Mouse (Mus musculus) activated CD4-positive, CD25-positive, alpha-beta regulatory T cell, adult 4 months (primary cell): ENCODE data around the gene Plcg2. TPM values are rescaled to one million over a fixed set of nuclear protein-coding genes. Genes with fewer than 3 reads are reported as not detected.
A peak's percentile ranks its signal among the peaks of the same experiment; 100 is the strongest.

Experiments
- ATAC-seq: one replicate; pipeline ENCODE4 v1.8.0; 2017
- polyA plus RNA-seq, 2 experiments: library from polyadenylated mRNA; unstranded; fragments of 100-300 nt; shearing (Covaris generic); gene quantifications; one replicate each; pipeline ENCODE4 v1.2.1; 2017

The Plcg2 gene
- 1 to 10 TPM in 1 of 2 experiments, not detected in 1; 1.1 TPM for polyA plus RNA-seq

DNA sequence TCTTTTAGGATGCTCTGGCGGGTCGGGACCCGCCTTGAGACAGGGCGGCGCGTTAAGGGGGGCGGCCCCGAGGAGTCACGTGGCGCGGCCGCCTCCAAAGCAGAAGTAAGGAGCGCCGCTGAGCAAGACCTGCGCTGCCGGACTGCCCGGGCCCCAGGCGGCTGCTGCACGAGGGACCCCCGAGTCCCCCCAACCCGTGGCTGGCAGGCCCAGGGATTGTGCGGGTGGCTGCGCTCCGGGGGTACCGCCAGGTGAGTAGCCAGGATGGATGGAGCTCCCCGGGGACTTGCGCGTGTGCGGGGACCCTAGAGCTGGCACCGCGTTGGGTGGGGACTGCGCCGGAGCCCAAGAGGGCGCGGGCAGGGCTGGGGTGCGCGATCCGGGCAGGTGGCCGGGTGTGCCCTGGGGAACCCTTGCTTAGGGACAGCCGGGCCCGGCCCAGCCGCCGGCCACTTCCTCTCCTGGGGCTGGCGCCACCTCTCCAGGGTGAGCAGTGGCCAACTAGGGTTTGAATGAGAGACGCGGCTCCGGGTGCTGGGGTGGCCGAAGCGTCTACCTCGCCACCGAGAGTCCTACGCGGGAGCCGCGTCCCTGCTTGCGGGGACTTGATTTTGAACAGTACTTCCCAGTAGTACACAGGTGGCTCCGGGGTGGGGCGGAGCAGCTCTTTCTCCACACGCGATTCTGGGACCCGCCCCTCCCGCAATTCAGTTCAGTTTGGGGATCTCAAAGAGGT is at the start of gene Plcg2:
TSS of gene Plcg2 (plus strand) at position 113 of the 736 bp plus-strand sequence.
- ATAC-seq: peak; percentile 43

DNA sequence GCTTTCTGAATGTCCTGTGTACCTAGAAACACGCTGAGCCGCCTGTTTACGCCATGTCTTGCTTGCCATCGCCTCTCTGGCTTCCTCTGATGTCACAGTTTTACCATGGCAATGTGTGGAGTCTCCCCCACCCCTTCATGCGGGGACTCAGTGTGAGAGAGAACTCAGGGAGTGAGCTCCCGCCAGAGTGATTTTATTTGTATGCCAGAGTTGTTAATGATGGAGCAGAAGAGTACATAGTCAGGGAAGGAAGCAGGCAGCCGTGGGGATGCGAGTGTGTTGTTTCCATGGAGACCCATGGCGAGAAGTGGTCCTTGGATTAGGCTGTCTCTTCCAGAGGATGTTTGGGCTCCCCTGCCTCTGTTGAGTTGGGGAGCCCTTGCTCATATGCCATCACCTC is 47.0 kb upstream of the Plcg2 start:
- no peak for ATAC-seq

DNA sequence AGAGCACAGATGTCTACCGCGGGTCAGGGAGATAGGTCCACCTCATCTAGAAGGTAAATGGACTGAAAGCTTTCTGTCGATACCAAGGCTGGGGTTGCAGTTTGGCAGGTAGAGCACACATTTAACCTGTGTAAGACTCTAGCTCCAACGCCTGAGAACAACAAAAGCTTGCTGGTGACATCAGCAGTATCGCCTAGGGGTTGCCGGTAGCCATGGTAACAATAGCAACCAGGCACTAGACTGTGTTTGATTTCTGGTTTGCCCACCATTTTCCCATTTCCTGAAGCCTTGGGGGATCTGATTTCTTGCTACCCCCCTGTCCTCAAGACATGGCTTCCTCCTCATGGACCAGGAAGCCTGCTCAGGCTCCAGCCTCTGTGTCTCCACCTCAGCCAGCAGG is 44.1 kb upstream of the Plcg2 start:
- no peak for ATAC-seq

DNA sequence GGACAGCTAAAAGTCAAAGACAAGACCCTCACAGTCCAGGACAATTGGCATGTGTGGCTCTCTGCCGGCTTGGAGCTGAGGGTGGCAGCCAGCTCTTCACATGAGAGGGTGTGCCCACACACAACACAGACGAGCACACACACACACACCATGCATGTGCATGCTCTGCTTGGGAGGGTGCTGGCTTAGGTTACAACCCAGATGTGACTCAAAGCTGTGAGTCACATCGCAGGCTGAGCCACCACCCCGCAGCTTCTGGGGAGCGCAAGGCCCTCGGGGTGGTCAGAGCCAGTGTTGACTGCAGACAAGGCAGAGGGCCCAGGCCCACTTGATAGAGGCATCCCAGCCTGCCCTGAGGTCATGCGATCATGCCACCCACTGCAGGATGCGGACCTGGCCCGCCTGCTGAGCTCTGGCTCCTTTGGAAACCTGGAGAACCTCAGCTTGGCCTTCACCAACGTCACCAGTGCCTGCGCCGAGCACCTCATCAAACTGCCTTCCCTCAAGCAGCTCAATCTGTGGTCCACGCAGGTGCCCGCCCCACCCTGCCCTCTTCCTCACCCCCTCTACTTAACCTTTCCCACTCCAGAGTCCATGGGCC is 43.5 kb upstream of the Plcg2 start:
- no peak for ATAC-seq

DNA sequence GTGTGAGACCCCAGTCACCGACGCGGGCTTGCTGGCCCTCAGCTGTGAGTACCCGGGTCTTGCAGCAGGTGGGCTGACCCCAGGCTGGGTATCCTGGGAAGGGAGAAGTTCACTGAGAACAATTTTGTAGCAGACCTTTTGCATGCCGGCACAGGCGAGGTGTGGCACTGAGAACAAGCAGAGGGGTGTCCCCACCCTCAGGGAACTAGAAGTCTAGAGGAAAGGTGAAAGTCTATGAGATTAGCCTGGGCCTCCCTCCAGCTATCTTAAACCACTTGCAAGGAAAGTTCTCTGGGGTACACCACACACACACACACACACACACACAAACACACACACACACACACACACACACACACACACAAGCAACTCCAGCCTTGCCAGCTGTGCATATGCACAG is 42.4 kb upstream of the Plcg2 start:
- no peak for ATAC-seq

DNA sequence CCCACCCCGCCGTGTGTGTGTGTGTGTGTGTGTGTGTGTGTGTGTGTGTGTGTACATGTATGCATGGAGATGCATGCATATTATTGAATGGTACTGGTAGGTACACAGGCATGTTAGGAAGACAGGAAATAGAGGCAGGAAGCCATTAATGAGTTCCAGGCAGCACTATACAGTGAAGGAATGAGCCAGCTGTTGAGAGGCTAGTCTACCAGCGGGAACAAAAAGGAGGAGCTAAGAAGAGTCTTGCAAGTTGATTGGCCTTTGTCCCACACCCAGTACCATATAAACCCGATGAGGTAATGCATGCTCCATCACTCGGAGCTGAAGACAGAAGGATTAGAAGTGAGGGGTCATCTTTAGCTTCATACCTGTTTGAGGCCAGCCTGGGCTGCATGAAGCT is 39.7 kb upstream of the Plcg2 start:
- ATAC-seq: no peak

DNA sequence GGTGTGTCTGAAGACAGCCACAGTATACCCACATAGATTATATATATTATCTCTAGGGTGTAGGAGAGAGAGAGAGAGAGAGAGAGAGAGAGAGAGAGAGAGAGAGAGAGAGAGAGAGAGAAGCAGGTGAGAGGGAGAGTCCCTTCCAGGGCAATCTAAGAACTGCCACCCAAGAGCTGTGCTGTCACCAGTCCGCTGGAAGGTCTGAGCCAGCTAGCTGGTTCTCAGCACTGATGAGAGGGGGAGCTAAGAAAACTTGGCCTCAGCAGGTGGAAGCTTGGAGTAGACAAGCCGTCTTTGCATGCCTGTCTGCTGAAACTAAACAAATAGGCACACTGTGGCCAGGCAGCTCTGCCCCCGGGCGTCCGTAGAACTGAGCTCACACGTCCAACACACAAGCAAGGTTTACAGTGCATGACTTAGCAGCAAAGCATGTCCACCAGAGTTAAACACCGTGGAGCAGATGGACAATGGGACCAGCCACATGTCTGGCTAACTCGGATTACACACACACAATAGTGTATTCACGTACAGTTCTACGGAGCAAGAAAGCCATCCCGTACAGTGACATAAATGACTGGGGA is 35.3 kb upstream of the Plcg2 start:
- ATAC-seq: no peak

DNA sequence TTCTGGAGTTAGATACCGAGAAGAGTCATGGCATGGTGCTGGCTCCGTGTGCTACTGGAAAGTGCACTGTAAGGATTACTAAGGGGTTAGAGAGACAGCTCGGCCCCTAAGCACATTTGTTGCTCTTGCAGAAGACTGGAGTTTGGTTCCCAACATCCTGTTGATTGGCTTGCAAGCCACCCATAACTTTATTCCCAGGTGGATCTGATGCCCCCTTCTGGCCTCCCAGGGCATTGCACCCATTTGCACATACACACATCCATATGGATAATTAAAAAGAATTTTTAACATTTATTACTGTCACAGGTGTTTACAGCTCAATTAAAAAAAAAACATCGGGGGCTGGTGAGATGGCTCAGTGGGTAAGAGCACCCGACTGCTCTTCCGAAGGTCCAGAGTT is 33.6 kb upstream of the Plcg2 start:
- ATAC-seq: no peak

DNA sequence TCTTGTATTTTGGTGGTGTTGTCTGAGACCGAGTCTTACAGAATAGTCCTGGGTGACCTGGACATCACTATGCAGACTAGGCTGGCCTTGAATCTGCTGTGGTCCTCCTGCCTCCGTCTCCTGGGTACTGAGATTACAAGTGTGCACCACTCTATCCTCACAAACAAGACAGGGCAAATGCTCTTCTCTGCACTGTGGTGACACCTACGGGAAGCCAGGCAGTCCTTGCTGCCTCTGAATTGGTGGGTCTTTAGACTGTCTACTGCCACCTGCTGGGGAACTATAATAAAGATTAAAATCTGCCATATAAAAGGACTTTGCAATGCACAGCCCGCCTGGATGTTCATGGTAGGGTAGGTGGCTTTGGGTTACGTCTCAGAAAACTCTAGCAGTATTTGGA is 32.8 kb upstream of the Plcg2 start:
- ATAC-seq: peak; percentile 83

DNA sequence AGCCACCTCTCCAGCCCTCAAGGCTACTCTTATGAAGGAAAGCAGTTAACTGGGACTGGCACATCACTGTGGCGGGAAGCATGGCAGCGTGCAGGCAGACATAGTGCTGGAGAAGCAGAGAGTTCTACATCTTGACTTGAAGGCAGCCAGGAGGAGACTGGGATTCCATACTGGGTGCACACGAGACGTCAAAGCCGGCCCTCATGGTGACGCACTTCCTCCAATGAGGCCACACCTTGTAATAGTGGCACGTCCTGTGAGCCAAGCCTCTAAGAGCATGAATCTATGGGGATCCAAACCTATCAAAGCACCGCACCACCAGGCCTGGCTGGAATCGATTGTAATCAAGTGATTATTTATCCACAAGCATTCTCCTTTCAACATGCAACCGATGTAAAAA is 30.6 kb upstream of the Plcg2 start:
- no peak for ATAC-seq

DNA sequence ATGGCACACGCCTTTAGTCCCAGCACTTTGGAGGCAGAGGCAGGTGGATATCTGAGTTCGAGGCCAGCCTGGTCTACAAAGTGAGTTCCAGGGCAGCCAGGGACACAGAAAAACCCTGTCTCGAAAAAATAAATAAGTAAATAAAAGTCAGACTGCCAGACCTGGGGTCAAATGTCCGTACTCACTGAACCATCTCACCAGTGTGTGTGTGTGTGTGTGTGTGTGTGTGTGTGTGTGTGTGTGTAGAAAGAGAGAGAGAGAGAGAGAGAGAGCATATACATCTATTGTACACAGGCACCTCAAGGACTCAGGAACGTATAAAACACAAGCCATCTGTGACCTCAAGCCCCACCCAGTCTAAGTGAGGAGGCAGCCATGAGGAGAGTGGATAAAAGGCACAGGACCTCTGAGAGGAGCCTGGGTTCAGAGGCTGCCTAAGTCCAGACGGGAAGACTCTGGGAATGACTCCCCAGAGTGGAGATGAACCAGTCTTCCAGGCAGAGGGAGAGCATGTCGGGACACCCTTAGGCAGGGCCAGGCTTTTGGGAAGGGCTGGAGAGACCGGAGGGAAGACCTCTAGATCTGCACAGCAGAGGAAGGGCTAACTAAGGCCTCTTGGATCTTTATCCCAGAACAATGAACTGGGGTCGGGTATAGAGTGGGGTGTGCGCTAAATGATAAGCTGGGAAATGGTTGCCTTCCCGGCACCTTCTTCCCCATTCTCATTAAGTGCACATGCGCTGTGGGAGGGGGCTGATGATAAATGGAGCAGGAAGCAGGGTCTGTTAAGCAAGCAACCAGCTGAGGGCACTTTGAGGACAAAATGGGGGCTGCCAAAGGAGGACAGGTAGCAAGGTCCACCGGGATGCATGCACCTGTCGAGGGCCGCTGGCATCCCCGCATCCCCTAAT is 28.4 kb upstream of the Plcg2 start:
- ATAC-seq: no peak

DNA sequence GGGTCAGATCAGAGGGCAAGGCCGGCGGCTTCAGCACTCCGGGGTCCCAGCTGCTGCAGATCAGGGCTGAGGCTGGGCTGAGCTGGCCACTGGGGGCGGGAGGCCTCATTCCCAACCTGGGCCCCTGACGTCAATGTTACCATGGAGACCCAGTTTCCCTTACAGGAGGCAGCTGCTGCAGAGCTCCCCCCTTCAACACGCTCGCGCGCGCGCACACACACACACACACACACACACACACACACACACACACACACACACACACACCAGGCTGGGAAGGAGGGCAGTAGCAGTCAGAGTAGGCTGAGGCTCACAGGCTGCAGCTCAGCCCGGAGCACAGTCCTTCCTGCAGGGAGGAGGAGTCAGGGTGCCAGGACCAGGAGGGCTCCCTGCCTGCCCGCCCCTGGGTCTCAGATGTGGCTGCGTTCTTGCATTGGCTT is 27.7 kb upstream of the Plcg2 start:
- no peak for ATAC-seq

DNA sequence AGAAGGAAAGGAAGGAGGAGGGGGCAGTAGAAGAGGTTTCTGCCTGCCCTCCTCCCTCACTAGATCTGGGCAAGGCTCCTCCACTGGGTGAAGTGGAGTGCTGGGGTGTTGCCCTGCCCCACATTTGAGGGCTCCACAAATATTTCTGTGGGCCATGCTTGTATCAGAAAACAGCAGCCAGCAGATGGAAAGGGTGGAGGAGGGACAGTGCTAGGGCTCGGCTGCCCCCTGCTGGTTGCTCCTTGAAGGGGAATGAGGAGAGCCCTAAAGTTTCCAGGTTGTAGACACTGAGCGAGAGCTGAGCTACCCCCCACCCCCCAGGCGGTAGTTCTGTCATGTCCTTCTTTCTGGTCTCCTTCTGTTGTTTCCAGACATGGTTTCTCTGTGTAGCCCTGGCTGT is 26.9 kb upstream of the Plcg2 start:
- ATAC-seq: peak; percentile 62

DNA sequence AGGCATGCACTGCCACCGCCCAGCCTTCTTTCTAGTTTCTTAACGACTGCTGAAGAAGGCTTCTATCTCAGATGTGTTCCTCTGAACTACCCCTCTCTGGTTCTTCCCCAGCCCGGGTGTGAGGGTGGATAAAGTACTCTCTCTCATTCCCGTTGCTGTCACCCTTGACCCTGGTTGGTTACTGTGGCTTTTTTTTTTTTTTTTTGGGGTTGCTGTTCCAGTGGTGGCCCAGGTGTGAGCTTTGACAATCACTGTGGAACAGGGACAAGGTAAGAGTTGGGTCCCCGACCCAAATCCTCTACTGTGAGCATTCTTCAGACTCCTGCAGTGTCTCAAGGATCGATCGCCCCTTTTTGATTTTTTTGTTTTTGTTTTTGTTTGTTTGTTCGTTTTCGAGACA is 26.4 kb upstream of the Plcg2 start:
- no peak for ATAC-seq

DNA sequence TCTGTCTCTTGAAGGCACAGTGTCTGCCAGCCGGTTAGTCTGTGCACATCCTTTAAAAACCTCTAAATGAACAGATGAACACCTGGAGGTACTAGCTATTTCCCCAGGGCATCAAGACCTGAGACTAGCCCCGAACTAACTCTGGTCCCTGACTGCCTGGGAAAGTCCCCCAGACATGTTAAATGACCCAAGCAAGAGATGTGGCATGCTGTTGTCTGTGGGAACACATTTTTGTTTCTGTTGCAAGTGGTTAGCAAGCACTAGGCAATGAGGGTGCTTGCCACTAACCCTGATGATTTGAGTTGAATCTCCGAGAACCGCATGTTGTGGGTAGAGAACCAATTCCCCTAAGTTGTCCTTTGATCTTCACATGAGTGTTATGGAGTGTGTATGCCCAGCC is 25.8 kb upstream of the Plcg2 start:
- no peak for ATAC-seq

DNA sequence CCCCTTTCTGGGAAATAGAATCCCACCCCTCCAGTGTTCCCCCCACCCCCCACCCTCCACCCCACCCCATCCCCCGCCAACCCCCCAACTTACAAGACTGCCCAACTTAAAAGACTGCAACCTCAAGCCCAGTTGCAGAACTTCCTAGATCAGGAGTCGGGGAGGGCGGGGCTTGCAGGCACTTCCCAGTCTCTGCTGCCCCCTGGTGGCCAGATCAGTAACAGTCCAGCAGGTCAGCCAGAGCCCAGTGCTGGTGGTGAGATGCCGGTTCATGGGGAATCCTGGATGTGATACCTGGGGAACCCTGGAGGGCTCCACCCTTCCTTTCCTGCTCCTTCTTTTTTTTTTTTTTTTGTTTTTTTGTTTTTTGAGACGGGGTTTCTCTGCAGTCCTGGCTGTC is 23.1 kb upstream of the Plcg2 start:
- ATAC-seq: peak; percentile 74

DNA sequence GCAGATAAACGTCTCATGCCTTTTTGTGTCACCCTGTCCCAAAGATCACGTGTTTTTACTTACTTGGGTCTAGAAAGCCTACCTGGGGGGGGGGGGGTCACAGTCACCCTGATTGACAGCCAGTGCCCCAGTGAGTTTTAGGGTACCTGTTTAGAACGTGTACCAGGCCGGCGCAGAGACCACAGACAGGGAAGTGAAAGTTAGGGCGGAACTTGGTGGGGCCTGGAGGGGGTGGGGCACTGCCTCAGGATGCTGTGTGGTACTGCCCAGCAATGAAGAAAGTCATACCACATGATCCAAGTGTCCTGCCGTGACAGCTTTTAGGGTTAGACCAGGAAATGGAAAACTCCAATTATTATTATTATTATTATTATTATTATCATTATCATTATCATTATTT is 22.3 kb upstream of the Plcg2 start:
- ATAC-seq: no peak

DNA sequence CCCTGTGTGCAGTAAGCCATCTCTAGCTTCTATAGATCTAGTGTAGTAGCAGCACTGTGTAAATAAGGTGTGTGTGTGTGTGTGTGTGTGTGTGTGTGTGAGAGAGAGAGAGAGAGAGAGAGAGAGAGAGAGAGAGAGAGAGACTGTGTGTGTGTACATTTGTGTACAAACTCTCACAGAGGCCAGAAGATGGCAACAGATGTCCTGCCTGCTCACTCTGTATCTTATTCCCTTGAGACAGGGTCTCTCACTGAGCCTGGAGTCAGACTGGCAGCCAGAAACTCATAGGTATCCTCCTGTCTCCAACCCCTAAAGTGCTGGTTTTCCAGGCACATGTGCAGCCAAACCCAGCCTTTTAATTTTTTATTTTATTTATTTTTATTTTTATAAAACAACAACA is 20.0 kb upstream of the Plcg2 start:
- no peak for ATAC-seq

DNA sequence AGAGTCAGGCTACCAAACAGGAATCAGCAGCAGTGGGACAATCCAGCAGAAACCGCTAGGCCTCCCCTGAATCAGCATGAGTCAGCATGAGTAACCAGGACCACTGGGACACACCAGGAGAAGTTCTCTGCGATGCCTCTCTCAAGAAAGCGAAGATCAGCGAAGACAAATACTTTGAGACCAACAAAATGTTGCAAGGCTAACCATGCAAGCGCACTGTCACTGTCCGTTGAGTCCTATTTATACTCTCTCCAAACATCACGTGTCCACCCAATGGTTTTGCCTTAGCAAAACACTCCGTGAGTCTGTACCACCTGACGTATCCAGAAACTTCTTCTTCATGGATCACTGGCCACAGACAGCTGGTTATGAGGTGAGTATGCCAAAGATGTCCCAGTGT is 18.1 kb upstream of the Plcg2 start:
- ATAC-seq: no peak

DNA sequence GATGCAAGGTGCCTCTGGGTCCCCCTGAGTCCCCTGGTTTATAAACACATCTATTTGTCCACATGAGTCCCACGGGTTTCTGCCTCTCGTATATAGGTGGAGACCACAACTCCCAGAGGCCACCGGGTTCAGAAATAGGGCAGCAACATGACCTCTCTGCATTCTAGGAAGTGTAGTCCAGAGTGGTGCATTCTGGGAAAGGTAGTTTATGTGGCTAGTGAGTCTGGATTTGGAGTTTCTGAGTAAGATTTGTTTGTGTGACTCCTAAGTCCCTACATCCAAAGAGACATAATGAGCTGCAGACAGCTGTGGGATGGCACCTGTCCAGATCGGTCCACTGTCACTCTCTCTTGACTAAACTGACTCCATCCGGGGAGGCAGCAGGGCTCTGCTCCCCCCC is 17.6 kb upstream of the Plcg2 start:
- ATAC-seq: no peak

DNA sequence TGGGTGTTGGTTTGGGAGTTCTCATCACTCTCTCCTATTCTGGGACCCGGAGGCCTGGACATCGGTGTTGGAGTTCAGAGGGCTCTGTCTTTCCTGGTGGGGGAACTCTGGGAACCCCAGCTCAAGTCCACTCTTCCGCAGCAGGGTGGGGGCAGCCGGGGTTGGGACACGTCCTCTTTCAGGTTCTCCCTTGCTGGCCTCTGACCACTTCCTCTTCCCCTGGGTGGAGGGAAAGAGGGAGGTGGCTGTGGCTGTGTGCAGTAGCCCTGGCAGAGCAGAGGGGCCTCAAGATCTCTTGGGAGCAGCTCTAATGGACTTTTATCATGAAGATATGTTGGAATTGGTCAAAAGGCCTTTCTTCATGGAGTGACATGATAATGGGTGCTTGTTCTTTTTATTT is 16.3 kb upstream of the Plcg2 start:
- no peak for ATAC-seq

DNA sequence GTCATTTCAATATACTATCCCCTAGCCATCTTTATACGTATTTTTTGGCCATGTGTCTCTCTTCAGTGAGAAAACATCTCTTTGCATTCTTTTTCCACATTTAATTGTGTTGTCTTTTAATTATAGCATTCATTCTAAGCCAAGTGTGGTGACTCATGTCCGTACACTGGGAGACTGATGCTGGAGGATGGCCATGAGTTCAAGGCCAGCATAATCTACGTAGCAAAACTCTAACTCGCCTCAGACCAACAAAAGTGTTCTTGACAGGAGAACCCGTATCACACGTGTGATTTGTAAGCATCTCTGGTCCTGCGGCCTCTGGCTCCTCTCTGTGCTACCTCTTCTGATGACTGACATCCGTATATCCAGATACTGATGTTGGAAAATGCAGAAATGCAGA is 13.4 kb upstream of the Plcg2 start:
- no peak for ATAC-seq

DNA sequence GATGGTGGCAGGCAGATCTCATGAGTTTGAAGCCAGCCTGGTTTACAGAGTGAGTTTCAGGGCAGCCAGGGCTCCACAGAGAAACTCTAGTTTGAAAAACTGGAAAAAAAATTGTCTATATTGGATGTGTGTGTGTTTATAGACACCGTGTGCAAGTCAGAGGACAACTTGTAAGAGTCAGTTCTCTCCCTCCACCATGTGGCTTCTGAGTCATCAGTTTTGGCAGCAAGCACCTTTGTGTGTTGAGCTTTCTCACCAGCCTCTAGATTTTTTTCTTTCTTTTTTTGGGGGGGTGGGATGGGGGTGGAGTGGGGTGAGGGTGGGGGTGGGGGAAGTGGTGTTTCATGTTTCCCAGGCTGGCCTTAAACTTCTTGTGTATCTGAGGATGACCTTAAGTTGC is 12.8 kb upstream of the Plcg2 start:
- ATAC-seq: no peak
